23 mouse cellular contexts compared by ENCODE assay signal in the genomic region with DNA sequence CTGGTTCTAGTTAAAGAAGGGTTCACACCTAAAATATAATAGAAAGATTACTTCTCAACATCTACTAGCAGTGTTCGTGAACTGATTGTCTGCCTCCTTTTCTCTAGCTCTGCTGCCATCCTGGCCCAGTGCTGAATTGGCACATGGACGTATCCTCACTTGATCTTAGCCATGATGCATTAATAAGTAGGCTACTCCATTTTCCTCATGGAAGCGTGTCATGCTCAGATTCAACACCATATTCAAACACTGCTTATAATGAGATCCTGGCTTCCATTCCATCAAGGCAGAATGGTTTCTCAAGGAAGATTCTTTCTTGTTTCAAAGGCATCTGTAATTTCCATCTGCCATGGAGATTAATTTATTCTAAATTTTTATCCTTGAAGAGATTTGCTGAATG.
"Had no signal": no experiment of that assay in that cellular context is flagged by ENCODE, and none has a peak within 500 bp of the region (broad histone marks: within the 10 kb centered on the region; RNA-seq: fewer than 3 reads in every experiment).

No protein-coding gene starts in this region.

- H3K27me3 ChIP-seq: kidney, embryonic 15.5 days; limb, embryonic 13.5 days; liver, embryonic 12.5 days; liver, embryonic 15.5 days; lung, embryonic 15.5 days; megakaryocyte, embryonic 14.5 days; midbrain, embryonic 13.5 days; neural tube, embryonic 13.5 days; stomach, embryonic 15.5 days had no signal

- H3K4me3 ChIP-seq: kidney, embryonic 15.5 days; limb, embryonic 10.5 days; limb, embryonic 13.5 days; liver, embryonic 12.5 days; liver, embryonic 15.5 days; lung, embryonic 15.5 days; megakaryocyte, embryonic 14.5 days; midbrain, embryonic 10.5 days; midbrain, embryonic 13.5 days; myocyte; neural tube, embryonic 13.5 days; stomach, embryonic 15.5 days had no signal

- H3K4me2 ChIP-seq: kidney, embryonic 15.5 days; limb, embryonic 13.5 days; liver, embryonic 12.5 days; liver, embryonic 15.5 days; lung, embryonic 15.5 days; midbrain, embryonic 13.5 days; neural tube, embryonic 13.5 days; stomach, embryonic 15.5 days had no signal

- ATAC-seq: liver, embryonic 12.5 days; midbrain, embryonic 13.5 days; midbrain, embryonic 16.5 days had no signal

- H3K4me1 ChIP-seq: kidney, embryonic 15.5 days; limb, embryonic 10.5 days; limb, embryonic 13.5 days; liver, embryonic 12.5 days; liver, embryonic 15.5 days; lung, embryonic 15.5 days; megakaryocyte, embryonic 14.5 days; midbrain, embryonic 10.5 days; midbrain, embryonic 13.5 days; neural tube, embryonic 13.5 days; stomach, embryonic 15.5 days had no signal

- H3K27ac ChIP-seq: kidney, embryonic 15.5 days; limb, embryonic 10.5 days; limb, embryonic 13.5 days; liver, embryonic 12.5 days; liver, embryonic 15.5 days; lung, embryonic 15.5 days; midbrain, embryonic 10.5 days; midbrain, embryonic 13.5 days; neural tube, embryonic 13.5 days; stomach, embryonic 15.5 days had no signal

- DNase-seq: kidney, postnatal 10 days; kidney, postnatal 36 days; liver; lung, adult 18-20 months; lung, postnatal 10 days; lung, postnatal 36 days; retina, postnatal 1 day; right cerebral cortex, postnatal 25 days; spleen, adult 18-20 months; thymus, postnatal 25 days had no signal

- H3K9me3 ChIP-seq: kidney, embryonic 15.5 days; limb, embryonic 10.5 days; limb, embryonic 13.5 days; liver, embryonic 12.5 days; liver, embryonic 15.5 days; lung, embryonic 15.5 days; megakaryocyte, embryonic 14.5 days; midbrain, embryonic 10.5 days; midbrain, embryonic 13.5 days; neural tube, embryonic 13.5 days; stomach, embryonic 15.5 days had no signal

- H3K9ac ChIP-seq: kidney, embryonic 15.5 days; limb, embryonic 13.5 days; liver, embryonic 12.5 days; liver, embryonic 15.5 days; lung, embryonic 15.5 days; midbrain, embryonic 13.5 days; neural tube, embryonic 13.5 days; stomach, embryonic 15.5 days had no signal

- H3K36me3 ChIP-seq: kidney, embryonic 15.5 days; limb, embryonic 10.5 days; limb, embryonic 13.5 days; liver, embryonic 12.5 days; liver, embryonic 15.5 days; lung, embryonic 15.5 days; midbrain, embryonic 10.5 days; midbrain, embryonic 13.5 days; neural tube, embryonic 13.5 days; stomach, embryonic 15.5 days had no signal
